Mouse (Mus musculus): ENCODE measurements around the gene Trmt1l. TPM values are rescaled to one million over a fixed set of nuclear protein-coding genes. Genes with fewer than 3 reads are reported as not detected.
A peak's percentile ranks its signal among the peaks of the same experiment; 100 is the strongest.

The Trmt1l gene
- polyA plus RNA-seq, 1 experiment from 2014 or later = 56.0 TPM

DNA sequence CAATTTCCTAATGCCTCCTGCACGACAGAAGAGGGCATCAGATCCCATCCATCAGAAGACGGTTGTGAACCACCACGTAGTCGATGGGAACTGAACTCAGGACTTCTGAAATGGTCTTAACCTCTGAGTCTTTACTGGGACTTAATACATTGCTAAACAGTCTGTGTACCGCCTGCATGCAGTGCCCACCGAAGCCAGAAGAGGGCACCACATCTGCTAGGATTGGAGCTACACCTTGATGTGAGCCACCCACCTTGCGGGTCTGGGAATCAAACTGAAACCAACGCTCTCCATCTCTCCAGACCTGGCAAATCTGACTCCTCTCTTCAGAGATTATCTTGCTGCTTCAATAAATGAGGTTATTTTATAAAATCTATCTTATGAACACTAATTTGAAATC, 68.7 kb downstream of the Trmt1l start:
- ATAC-seq = no peak
- no peak overlapping the region for H3K4me2 ChIP-seq (replicated peaks)
- no peaks in the 10 kb centered on the region for H3K9me3 ChIP-seq
- H3K4me1 ChIP-seq (replicated peaks) = peaks cover 32% of the 10 kb centered on the region
- no peak overlapping the region for H3K4me3 ChIP-seq (replicated peaks)
- H3K27me3 ChIP-seq = no peaks in the 10 kb centered on the region
- WGBS = 86% methylated on average over 8 of the region's 8 CpGs
- H3K27ac ChIP-seq = no peak overlapping the region
- no peak overlapping the region for H3K9ac ChIP-seq (replicated peaks)
- 0 out of 2 replicates have a peak, but pooled peaks cover 4% of the 10 kb centered on the region for H3K36me3 ChIP-seq

DNA sequence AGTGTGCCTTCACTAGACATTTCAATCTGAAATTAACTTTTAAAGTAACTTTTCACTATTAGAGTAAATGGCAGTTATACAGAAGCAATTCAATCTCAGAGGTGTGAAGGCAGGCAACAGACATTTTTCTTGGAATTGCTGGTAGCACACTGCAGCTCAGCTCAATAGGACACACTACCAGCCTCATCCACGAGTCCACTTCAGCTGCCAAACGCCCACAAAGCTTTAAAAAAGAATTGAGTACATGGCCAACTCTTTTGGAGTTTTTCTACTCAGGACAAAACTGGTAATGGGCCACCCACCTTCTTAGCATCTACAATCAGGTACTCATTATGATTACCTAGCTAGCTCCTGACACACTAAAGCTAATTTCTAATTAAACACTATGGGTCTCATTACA, 69.6 kb downstream of the Trmt1l start:
- 84% methylated on average over 2 of the region's 2 CpGs for WGBS
- H3K4me2 ChIP-seq (replicated peaks) = no peak overlapping the region

DNA sequence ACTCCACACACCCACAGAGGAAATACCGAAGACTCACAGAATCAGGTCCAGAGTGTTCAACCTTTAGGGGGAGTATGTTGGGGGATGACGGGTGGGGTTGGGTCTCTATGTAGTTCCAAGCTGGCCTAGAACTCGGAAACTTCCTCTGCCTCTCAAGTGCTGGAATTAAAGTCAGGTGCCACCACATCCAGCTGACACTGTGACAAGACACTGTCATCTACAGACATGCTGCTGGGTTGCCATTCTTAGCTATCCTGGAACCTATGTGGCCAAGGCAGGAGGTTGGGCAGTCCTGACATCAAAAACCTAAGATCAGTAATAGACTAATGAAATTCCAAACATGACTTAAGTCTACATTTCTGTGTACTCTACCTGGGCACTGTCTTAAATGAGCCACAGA, 70.0 kb downstream of the Trmt1l start:
- peaks cover 28% of the 10 kb centered on the region for H3K4me1 ChIP-seq (replicated peaks)
- H3K27ac ChIP-seq = no peak overlapping the region
- H3K36me3 ChIP-seq = 0 out of 2 replicates have a peak, but pooled peaks cover 4% of the 10 kb centered on the region
- WGBS = 87% methylated on average over 3 of the region's 3 CpGs
- no peak overlapping the region for H3K4me3 ChIP-seq (replicated peaks)
- H3K9me3 ChIP-seq = no peaks in the 10 kb centered on the region
- H3K27me3 ChIP-seq = no peaks in the 10 kb centered on the region
- ATAC-seq = no peak
- no peak overlapping the region for H3K4me2 ChIP-seq (replicated peaks)
- no peak overlapping the region for H3K9ac ChIP-seq (replicated peaks)

More for the DNA sequence above, 69.6 kb downstream of the Trmt1l start:
- no peaks in the 10 kb centered on the region for H3K27me3 ChIP-seq
- no peaks in the 10 kb centered on the region for H3K9me3 ChIP-seq
- no peak overlapping the region for H3K27ac ChIP-seq
- H3K4me1 ChIP-seq (replicated peaks) = peaks cover 30% of the 10 kb centered on the region
- 0 out of 2 replicates have a peak, but pooled peaks cover 4% of the 10 kb centered on the region for H3K36me3 ChIP-seq
- H3K9ac ChIP-seq (replicated peaks) = no peak overlapping the region
- H3K4me3 ChIP-seq (replicated peaks) = no peak overlapping the region
- ATAC-seq = no peak

DNA sequence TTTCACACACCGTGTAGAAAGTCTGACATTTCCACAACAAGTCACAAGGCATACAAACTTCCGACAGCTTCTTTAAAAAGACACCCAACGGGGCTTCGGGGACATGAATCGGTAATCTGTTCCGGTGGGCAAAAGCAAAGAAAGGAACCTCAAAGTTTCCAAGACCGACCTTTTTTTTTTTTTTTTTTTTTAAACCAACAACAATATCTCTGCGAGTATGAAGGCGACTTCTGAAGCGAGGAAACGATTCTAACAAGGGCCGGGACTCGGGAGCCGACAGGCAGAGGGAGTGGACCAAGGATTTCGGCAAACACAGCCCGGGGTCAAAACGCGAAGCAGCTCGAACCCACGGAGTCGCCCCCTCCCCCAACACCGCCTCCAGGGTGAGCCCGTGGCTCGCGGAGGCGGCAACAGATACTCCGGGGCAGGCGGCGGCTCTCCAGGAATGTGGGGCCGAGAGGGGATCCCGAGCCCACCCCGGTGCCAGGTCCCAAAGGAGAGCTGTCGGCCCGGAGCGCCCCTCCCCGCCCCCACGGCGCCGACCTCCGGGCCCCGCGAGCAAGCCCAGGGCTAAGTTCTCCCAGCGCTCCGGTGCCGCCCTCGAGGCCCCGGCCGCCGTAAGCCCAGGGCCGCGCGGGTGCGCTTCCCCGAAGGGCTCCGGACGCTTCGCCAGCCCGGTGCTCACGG, 71.6 kb downstream of the Trmt1l start:
- ATAC-seq = no peak; the same call in 1 of the 2 replicates
- under 1% methylated on average over 53 of the region's 59 CpGs for WGBS
- Histone ChIP-seq H3K36me3 (0 out of 2 replicates have a peak, but pooled peaks cover 4% of the 10 kb centered on the region), H3K9ac (replicated peaks) (peak overlapping the region; percentile 96), H3K27me3 (no peaks in the 10 kb centered on the region), H3K4me1 (replicated peaks) (peaks cover 17% of the 10 kb centered on the region), H3K4me3 (replicated peaks) (peak overlapping the region; percentile 96), H3K27ac (peak overlapping the region; percentile 96), H3K9me3 (no peaks in the 10 kb centered on the region), H3K4me2 (replicated peaks) (peak overlapping the region; percentile 63)

DNA sequence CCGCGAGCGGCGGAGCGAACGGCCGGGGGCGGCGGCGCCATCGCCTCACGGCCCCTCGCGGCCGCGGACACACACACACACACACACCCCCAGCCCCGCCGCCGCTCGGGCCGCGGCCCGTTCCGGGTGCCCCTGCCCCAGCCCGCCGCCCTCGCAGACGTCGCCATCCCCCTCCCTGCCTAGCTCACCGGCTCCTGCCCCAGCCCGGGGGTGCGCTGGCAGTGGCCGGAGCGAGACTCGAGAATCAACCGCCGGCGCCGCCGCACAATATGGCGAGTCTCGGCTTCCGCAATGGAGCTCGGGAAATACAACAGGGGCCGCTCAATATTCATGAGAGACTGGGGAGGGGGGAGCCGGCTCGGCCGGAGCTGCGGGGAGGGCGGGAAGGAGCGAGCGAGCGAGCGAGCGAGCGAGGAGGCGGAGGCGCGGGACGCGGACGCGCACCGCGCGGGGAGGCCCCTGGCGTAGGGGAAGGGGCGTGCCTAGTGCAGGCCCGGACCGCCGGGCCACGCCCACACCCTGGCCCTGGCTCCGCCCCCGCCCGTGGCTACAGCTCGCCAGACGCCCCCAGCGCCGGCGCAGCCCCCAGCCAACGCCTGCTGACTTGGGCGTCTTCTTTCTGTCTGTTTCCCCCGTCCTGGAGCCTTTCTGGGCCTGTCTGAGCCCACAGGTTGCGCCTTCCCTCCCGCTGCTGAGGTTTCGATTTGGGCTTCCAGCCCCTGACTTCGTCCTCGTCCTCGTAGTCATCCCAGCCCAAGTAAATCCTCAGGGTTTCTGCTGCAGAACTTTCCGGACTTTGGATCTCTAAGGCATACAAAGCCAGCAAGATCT, 72.4 kb downstream of the Trmt1l start, which contains the start of gene Rnf2:
Gene Rnf2 (minus strand): TSS at position 425 of the 831 bp plus-strand sequence.
- WGBS = under 1% methylated on average over 74 of the region's 90 CpGs
- Histone ChIP-seq H3K4me1 (replicated peaks) (peaks cover 15% of the 10 kb centered on the region), H3K4me2 (replicated peaks) (peak within 1 kb of the TSS; percentile 63), H3K9ac (replicated peaks) (peak within 1 kb of the TSS; percentile 96), H3K9me3 (no peaks in the 10 kb centered on the region), H3K4me3 (replicated peaks) (peak within 1 kb of the TSS; percentile 96), H3K36me3 (0 out of 2 replicates have a peak, but pooled peaks cover 4% of the 10 kb centered on the region), H3K27me3 (no peaks in the 10 kb centered on the region), H3K27ac (peak within 1 kb of the TSS; percentile 96)
- peak; percentile 96 for ATAC-seq

Small RNA genes lying within 50 kb of the gene (microRNA-seq; reads per million reads assigned to microRNA genes)
- gene Mir7682 = 3.3 reads per million, percentile 13 among the genes with 10 or more reads in this experiment

Other genes with a start within 250 kb of the Trmt1l start
- 0.11 and 0.19 TPM in 2 replicates for gene Gm47985, start 246.0 kb upstream of the Trmt1l start, polyA plus RNA-seq (2015; fragmentation: Nextera tagmentation; extraction: Ambion mirVana)
- gene Gm8947, start 236.2 kb upstream of the Trmt1l start, polyA plus RNA-seq (2015; fragmentation: Nextera tagmentation; extraction: Ambion mirVana) = not detected in 2 replicates
- not detected in 2 replicates for gene Gm47995, start 230.1 kb upstream of the Trmt1l start, polyA plus RNA-seq (2015; fragmentation: Nextera tagmentation; extraction: Ambion mirVana)
- gene 3110040M04Rik, start 224.4 kb upstream of the Trmt1l start, polyA plus RNA-seq (2015; fragmentation: Nextera tagmentation; extraction: Ambion mirVana) = not detected in 2 replicates
- not detected in 2 replicates for gene Gm47996, start 218.4 kb upstream of the Trmt1l start, polyA plus RNA-seq (2015; fragmentation: Nextera tagmentation; extraction: Ambion mirVana)
- gene Ivns1abp, start 84.1 kb upstream of the Trmt1l start, polyA plus RNA-seq (2015; fragmentation: Nextera tagmentation; extraction: Ambion mirVana) = 304 and 319 TPM in 2 replicates
- 21.4 and 27.8 TPM in 2 replicates for gene Swt1, start 87 bp upstream of the Trmt1l start, polyA plus RNA-seq (2015; fragmentation: Nextera tagmentation; extraction: Ambion mirVana)
- gene Rnf2, start 72.4 kb downstream of the Trmt1l start, polyA plus RNA-seq (2015; fragmentation: Nextera tagmentation; extraction: Ambion mirVana) = 122 and 138 TPM in 2 replicates
- 0.68 and 0.78 TPM in 2 replicates for gene Fam129a, start 142.6 kb downstream of the Trmt1l start, polyA plus RNA-seq (2015; fragmentation: Nextera tagmentation; extraction: Ambion mirVana)

Data from midbrain, embryonic 13.5 days (tissue).